15 mouse cellular contexts compared by ENCODE assay signal in genomic region chr5:76080429-76080828, GRCm38 (mm10). TPM values are rescaled to one million over a fixed set of nuclear protein-coding genes. Genes with fewer than 3 reads are reported as not detected.
DNase-seq lines count a peak whose midpoint lies in the region; ATAC-seq and TF ChIP-seq lines count a peak whose summit lies in the region.
"Had no signal": no experiment of that assay in that cellular context is flagged by ENCODE, and none has a peak within 500 bp of the region (broad histone marks: within the 10 kb centered on the region; RNA-seq: fewer than 3 reads in every experiment).

No protein-coding gene starts in this region.

- H3K36me3 ChIP-seq in lung, embryonic 15.5 days, result no peaks in the 10 kb centered on the region
- no peaks in the 10 kb centered on the region for H3K36me3 ChIP-seq in lung, postnatal 0 days (ENCODE audit: insufficient read depth, low read length)
- H3K36me3 ChIP-seq in midbrain, embryonic 11.5 days (ENCODE audit: control insufficient read depth, insufficient read depth, low read length), result no peaks in the 10 kb centered on the region
- H3K36me3 ChIP-seq in midbrain, embryonic 15.5 days (replicated peaks), result no peaks in the 10 kb centered on the region
- H3K36me3 ChIP-seq: heart, embryonic 12.5 days; hindbrain, embryonic 13.5 days had no signal

- peak; percentile 25 for DNase-seq in heart, adult 11 months
- no peak for DNase-seq in heart, postnatal 25 days (ENCODE audit: low spot score)
- no peak for DNase-seq in lung, postnatal 0 days (ENCODE audit: low spot score)
- DNase-seq in midbrain, embryonic 11.5 days (ENCODE audit: low spot score, missing footprints), result peak; percentile 84
- DNase-seq in kidney, postnatal 36 days, result no peak
- no peak for DNase-seq in layer of hippocampus, postnatal 25 days (ENCODE audit: extremely low spot score in 1 of 2, low spot score in 1 of 2)
- DNase-seq: cerebellum, adult 11-12 months; cerebellum, adult 9-10 months; cerebellum, postnatal 25 days; gastrocnemius, postnatal 36 days had no signal

- no peak overlapping the region for H3K9ac ChIP-seq in lung, embryonic 15.5 days
- H3K9ac ChIP-seq in lung, postnatal 0 days (replicated peaks; ENCODE audit: low read depth), result no peak overlapping the region
- no peak overlapping the region for H3K9ac ChIP-seq in midbrain, embryonic 11.5 days (ENCODE audit: low read length)
- no peak overlapping the region for H3K9ac ChIP-seq in midbrain, embryonic 15.5 days
- H3K9ac ChIP-seq: heart, embryonic 12.5 days; hindbrain, embryonic 13.5 days had no signal

- peak overlapping the region; percentile 25; the same call in 1 of the 2 replicates for H3K27ac ChIP-seq in lung, embryonic 15.5 days
- no peak overlapping the region for H3K27ac ChIP-seq in lung, postnatal 0 days (ENCODE audit: low read length)
- H3K27ac ChIP-seq in midbrain, embryonic 11.5 days (ENCODE audit: low read depth, low read length), result no peak overlapping the region
- H3K27ac ChIP-seq in midbrain, embryonic 15.5 days, result no peak overlapping the region

- intact Hi-C loops in heart, postnatal 25 days (cut with DNase I), result no loop called here

- TF ChIP-seq EP300 in lung, postnatal 0 days (IDR thresholded peaks at IDR 0.05), result no peak

- no peak for TF ChIP-seq CTCF in lung, postnatal 0 days (IDR thresholded peaks at IDR 0.05)

- no peak for ATAC-seq in lung, embryonic 15.5 days (ENCODE audit: borderline replicate concordance, extremely low read depth, low FRiP score, low TSS enrichment)
- no peak for ATAC-seq in lung, postnatal 0 days
- peak; percentile 63 for ATAC-seq in midbrain, embryonic 11.5 days (ENCODE audit: low FRiP score)
- peak; percentile 67 for ATAC-seq in midbrain, embryonic 15.5 days (replicated peaks)
- ATAC-seq: forebrain, embryonic 14.5 days had no signal

- no peaks in the 10 kb centered on the region for H3K27me3 ChIP-seq in lung, embryonic 15.5 days
- no peaks in the 10 kb centered on the region for H3K27me3 ChIP-seq in lung, postnatal 0 days (replicated peaks; ENCODE audit: insufficient read depth, low read length)
- H3K27me3 ChIP-seq in midbrain, embryonic 11.5 days (ENCODE audit: control insufficient read depth, insufficient read depth, low read length), result no peaks in the 10 kb centered on the region
- no peaks in the 10 kb centered on the region for H3K27me3 ChIP-seq in midbrain, embryonic 15.5 days (replicated peaks)
- H3K27me3 ChIP-seq: heart, embryonic 12.5 days had no signal

- WGBS in lung, embryonic 15.5 days, result 83% methylated on average over 8 of the region's 8 CpGs
- 83% methylated on average over 8 of the region's 8 CpGs for WGBS in lung, postnatal 0 days
- 42% methylated on average over 8 of the region's 8 CpGs for WGBS in midbrain, embryonic 11.5 days
- WGBS in midbrain, embryonic 15.5 days, result 26% methylated on average over 8 of the region's 8 CpGs

- peaks cover 3% of the 10 kb centered on the region; the same call in 1 of the 2 replicates for H3K4me1 ChIP-seq in lung, embryonic 15.5 days
- no peaks in the 10 kb centered on the region for H3K4me1 ChIP-seq in lung, postnatal 0 days (ENCODE audit: insufficient read depth, low read depth, low read length)
- H3K4me1 ChIP-seq in midbrain, embryonic 11.5 days (ENCODE audit: control insufficient read depth, insufficient read depth, low read length), result peaks cover 2% of the 10 kb centered on the region; the same call in 1 of the 2 replicates
- peaks cover 15% of the 10 kb centered on the region for H3K4me1 ChIP-seq in midbrain, embryonic 15.5 days

- no peaks in the 10 kb centered on the region for H3K9me3 ChIP-seq in lung, embryonic 15.5 days
- H3K9me3 ChIP-seq in lung, postnatal 0 days (ENCODE audit: low read length), result no peaks in the 10 kb centered on the region
- H3K9me3 ChIP-seq in midbrain, embryonic 11.5 days (ENCODE audit: control insufficient read depth, low read length), result no peaks in the 10 kb centered on the region
- H3K9me3 ChIP-seq in midbrain, embryonic 15.5 days, result no peaks in the 10 kb centered on the region
- H3K9me3 ChIP-seq: heart, embryonic 12.5 days; hindbrain, embryonic 13.5 days had no signal

- H3K4me2 ChIP-seq in lung, embryonic 15.5 days, result no peak overlapping the region
- H3K4me2 ChIP-seq in lung, postnatal 0 days (replicated peaks; ENCODE audit: low read depth, low read length), result no peak overlapping the region
- H3K4me2 ChIP-seq in midbrain, embryonic 11.5 days, result no peak overlapping the region
- H3K4me2 ChIP-seq in midbrain, embryonic 15.5 days, result no peak overlapping the region
- H3K4me2 ChIP-seq: heart, embryonic 12.5 days; hindbrain, embryonic 13.5 days had no signal

- no peak overlapping the region for H3K4me3 ChIP-seq in lung, embryonic 15.5 days
- no peak overlapping the region for H3K4me3 ChIP-seq in lung, postnatal 0 days (ENCODE audit: low read depth, low read length)
- H3K4me3 ChIP-seq in midbrain, embryonic 11.5 days (ENCODE audit: low read depth, low read length), result no peak overlapping the region
- H3K4me3 ChIP-seq in midbrain, embryonic 15.5 days, result no peak overlapping the region
- H3K4me3 ChIP-seq: heart, embryonic 12.5 days; hindbrain, embryonic 13.5 days had no signal

RNA-seq across cellular contexts. Expression of gene Srd5a3, which starts 59.6 kb away (rescaled TPM):
- 10 to 100 TPM in 1 of 2 experiments, 1 to 10 TPM in 1; 7.9 to 10.4 TPM for total RNA-seq in heart, postnatal 25 days (2021)
- 45.4 and 49.6 TPM in 2 replicates for polyA plus RNA-seq in lung, embryonic 15.5 days (2015; fragmentation: Nextera tagmentation; extraction: Ambion mirVana)
- 48.1 and 49.3 TPM in 2 replicates for polyA plus RNA-seq in lung, postnatal 0 days (2015; fragmentation: Nextera tagmentation; extraction: Ambion mirVana)
- polyA plus RNA-seq in midbrain, embryonic 11.5 days (2014; fragmentation: Nextera tagmentation; extraction: Ambion mirVana), result 14.2 and 14.7 TPM in 2 replicates
- polyA plus RNA-seq in midbrain, embryonic 15.5 days (2015; fragmentation: Nextera tagmentation; extraction: Ambion mirVana), result 15.5 and 17.8 TPM in 2 replicates
- 10 to 100 TPM; 17.8 to 21.1 TPM for total RNA-seq in layer of hippocampus, postnatal 25 days (2021)

Comparison
In these comparisons a context has a peak if more than half of its experiments do, and no peak if none do; other contexts are left out.
1. DNase-seq: peak in heart, adult 11 months (single experiment) and midbrain, embryonic 11.5 days (single experiment); none in heart, postnatal 25 days (single experiment), lung, postnatal 0 days (single experiment), kidney, postnatal 36 days (0 of 2) and layer of hippocampus, postnatal 25 days (0 of 2).
2. ATAC-seq: peak in midbrain, embryonic 11.5 days (single experiment) and midbrain, embryonic 15.5 days (single experiment); none in lung, embryonic 15.5 days (single experiment) and lung, postnatal 0 days (single experiment).